Mouse (Mus musculus): ENCODE data around the gene Mas1. TPM values are rescaled to one million over a fixed set of nuclear protein-coding genes. Genes with fewer than 3 reads are reported as not detected.

Mas1 gene
- total RNA-seq, 2 experiments from 2014 or later = 56.2 to 56.3 TPM

- no peak overlapping the region for H3K27ac ChIP-seq
- H3K4me3 ChIP-seq = no peak overlapping the region
- TF ChIP-seq CTCF (conservative IDR thresholded peaks at IDR 0.05) = peak; percentile 42
- no peak for DNase-seq (ENCODE audit: low spot score in 2 of 2)
Observed at GRCm38 (mm10) chr17:12799368-12800275, 68.3 kb downstream of the Mas1 start.

GRCm38 (mm10) chr17:12798571-12798970 lies 69.4 kb downstream of the Mas1 start:
- no peak for TF ChIP-seq CTCF (conservative IDR thresholded peaks at IDR 0.05)
- Histone ChIP-seq H3K27ac (no peak overlapping the region), H3K4me3 (no peak overlapping the region)
- DNase-seq (ENCODE audit: low spot score in 2 of 2) = no peak

DNA sequence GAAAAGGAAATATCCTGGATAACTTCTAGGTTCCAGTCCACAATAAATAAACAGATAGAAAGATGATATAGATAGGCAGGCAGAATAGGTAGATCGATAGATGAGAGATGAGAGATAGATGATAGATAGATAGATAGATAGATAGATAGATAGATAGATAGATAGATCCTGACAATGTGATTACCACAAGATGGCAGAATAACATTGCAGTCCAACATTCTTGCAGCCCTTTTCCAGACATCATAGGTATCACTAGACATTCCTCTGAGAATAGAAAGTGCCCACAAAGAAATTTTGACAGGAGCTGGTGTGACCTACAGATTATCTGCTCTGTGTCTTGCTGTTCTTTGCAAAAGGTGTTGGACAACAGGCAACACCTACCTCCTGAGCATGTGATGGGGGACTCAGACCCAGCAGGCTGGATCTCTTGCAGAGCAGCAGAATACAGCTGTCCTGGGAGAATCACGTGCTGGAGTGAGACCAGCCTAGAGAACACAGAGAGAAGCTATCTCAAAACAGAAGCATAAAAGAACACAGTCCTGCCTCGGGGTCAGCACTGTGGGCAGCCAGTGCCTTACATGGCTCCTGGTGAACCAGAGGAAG lies 70.4 kb downstream of the Mas1 start:
- Histone ChIP-seq H3K4me3 (no peak overlapping the region), H3K27ac (no peak overlapping the region)
- TF ChIP-seq CTCF (conservative IDR thresholded peaks at IDR 0.05) = peak; percentile 74
- peak in 1 of 2 experiments; percentile 26 for DNase-seq (ENCODE audit: low spot score in 2 of 2)

GRCm38 (mm10) chr17:12796633-12797032 lies 71.3 kb downstream of the Mas1 start:
- no peak for DNase-seq (ENCODE audit: low spot score in 2 of 2)
- no peak overlapping the region for H3K4me3 ChIP-seq
- TF ChIP-seq CTCF (conservative IDR thresholded peaks at IDR 0.05) = no peak
- no peak overlapping the region for H3K27ac ChIP-seq

DNA sequence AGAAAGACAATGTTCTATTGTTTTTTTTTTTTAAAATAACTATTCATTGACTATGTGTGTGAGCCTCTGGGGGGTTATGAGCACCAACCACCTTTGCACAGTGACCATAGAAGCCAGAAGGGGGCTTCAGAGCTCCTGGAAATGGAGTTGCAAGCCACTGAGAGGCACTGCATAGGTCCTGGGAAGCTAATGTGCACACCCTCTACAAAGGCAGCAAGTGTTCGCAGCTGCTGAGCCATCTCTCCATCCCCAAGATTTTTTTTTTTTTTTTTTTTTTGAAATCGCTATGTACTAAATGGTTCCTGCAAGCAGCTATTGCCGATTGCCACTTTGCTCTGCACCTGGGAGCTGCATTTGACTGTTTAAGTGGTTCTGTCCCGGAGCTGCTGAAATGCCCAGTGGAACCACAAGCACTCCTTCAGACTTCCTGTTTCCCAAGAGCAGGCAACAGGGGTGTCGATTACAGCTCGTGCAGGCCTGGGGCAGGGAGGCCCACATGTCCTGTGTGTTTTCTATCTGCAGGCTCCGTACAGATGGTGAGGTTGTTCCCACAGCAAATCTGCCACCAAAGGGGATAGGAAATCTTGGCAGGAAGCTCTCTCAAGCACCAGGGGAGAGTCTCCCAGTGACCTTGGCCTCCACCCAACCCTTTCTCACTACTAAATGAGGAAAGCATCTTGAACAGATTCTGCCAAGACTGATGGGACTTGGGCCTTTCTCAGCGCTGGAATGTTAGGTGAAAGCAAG lies 74.1 kb downstream of the Mas1 start:
- Histone ChIP-seq H3K4me3 (no peak overlapping the region), H3K27ac (no peak overlapping the region)
- TF ChIP-seq CTCF (conservative IDR thresholded peaks at IDR 0.05) = 0 out of 2 replicates have a peak, but pooled peaks have one; percentile 2
- no peak for DNase-seq (ENCODE audit: low spot score in 2 of 2)

DNA sequence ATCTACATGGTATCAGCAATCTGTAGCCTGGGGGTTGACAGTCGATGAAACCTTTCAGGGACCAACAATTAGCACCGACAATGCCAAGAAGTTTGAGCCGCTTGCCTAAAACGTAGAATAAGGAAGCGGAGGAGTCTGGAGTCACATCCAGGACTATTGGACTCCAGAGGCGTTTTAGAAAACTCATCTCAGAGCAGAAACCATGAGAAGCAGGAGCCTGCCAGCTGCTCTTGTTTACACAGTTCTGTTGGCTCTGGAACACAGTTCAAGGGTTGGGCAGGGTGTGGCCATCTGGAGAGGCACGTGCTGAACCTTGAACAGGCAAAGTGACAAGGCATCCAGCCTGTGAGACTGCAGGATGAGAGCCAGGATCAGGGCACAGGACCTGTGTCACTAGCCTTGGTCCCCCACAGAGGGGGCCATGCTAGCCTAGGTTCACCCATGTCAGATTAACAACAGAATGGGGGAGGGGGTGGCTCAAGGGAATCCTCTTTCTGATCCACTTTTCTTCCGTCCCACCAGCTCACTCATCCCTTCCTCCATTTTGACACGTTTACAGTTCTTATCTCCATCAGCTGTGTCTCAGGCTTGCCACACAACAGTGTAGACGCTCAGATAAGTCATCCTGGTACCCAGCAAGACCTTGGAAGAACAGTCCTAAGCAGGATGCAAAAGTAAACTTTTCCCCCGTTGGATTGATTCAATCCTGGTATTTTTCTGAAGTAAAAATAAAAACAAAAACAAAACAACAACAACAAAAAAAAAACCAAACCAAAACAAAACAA lies 75.3 kb downstream of the Mas1 start:
- no peak overlapping the region for H3K27ac ChIP-seq
- H3K4me3 ChIP-seq = no peak overlapping the region
- no peak for DNase-seq (ENCODE audit: low spot score in 2 of 2)
- TF ChIP-seq CTCF (conservative IDR thresholded peaks at IDR 0.05) = no peak

DNA sequence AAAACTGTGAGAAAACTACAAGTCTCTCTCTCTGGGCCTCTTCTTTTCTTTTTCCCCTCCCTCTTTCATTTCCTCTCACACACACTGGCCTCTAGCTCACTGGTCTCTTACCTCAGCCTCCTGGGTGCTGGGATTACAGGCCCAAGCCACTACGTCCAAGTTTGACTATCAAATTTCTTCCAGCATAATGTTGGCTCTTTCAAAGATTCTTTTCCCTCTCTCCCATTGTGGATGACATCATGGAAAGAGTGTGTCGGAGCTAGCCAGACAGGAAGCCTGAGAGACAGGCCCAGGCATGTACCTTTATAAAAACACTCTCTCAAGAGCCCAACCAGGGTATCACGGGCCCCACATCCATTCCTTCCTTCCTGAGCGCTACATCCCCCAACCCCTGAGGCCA lies 76.5 kb downstream of the Mas1 start:
- DNase-seq (ENCODE audit: low spot score in 2 of 2) = no peak
- no peak for TF ChIP-seq CTCF (conservative IDR thresholded peaks at IDR 0.05)
- no peak overlapping the region for H3K27ac ChIP-seq
- no peak overlapping the region for H3K4me3 ChIP-seq

DNA sequence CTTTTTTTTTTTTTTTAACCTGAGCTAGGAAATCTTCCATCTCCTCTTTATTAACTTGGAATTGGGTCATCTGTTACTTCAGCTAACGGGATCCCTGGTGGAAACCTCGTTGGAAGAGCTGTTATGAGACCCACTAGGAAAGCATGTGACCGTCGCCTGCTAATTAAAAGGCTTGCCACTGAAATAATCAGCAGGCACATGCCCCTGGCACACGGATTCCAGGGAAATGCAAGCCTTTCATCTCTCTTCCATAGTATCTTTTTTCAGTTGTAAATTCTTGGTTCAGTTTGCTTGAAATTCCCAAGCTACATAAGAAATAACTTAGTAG lies 76.9 kb downstream of the Mas1 start:
- no peak for TF ChIP-seq CTCF (conservative IDR thresholded peaks at IDR 0.05)
- DNase-seq (ENCODE audit: low spot score in 2 of 2) = no peak
- Histone ChIP-seq H3K4me3 (no peak overlapping the region), H3K27ac (no peak overlapping the region)

Small RNA genes within 50 kb of the gene (microRNA-seq; reads per million reads assigned to microRNA genes)
- 0 reads per million in 2 experiments for gene Gm24085

Other genes starting within 250 kb of the Mas1 start
- gene Slc22a1, start 192.3 kb downstream of the Mas1 start, total RNA-seq (2021) = not detected
- gene Igf2r, start 98.5 kb downstream of the Mas1 start, total RNA-seq (2021) = 10 to 100 TPM; 27.9 to 30.3 TPM
- gene Mrgprh, start 7.9 kb upstream of the Mas1 start, total RNA-seq (2021) = under 1 TPM in 1 of 2 experiments, not detected in 1; 0.25 TPM
- gene Pnldc1, start 42.1 kb upstream of the Mas1 start, total RNA-seq (2021) = 1 to 10 TPM; 3.9 to 6.2 TPM
- 100 to 1,000 TPM; 201 to 208 TPM for gene Tcp1, start 47.6 kb upstream of the Mas1 start, total RNA-seq (2021)
- 10 to 100 TPM; 60.9 to 68.9 TPM for gene Mrpl18, start 48.2 kb upstream of the Mas1 start, total RNA-seq (2021)
- 1 to 10 TPM; 4.1 to 6.6 TPM for gene Acat3, start 72.5 kb upstream of the Mas1 start, total RNA-seq (2021)
- 10 to 100 TPM; 44.2 to 44.4 TPM for gene Acat2, start 92.6 kb upstream of the Mas1 start, total RNA-seq (2021)
- gene Wtap, start 126.0 kb upstream of the Mas1 start, total RNA-seq (2021) = 10 to 100 TPM; 52.3 to 59.6 TPM
- 100 to 1,000 TPM; 237 to 252 TPM for gene Sod2, start 138.7 kb upstream of the Mas1 start, total RNA-seq (2021)
- not detected for gene Gpr31b, start 184.2 kb upstream of the Mas1 start, total RNA-seq (2021)
- gene Tcp10b, start 193.0 kb upstream of the Mas1 start, total RNA-seq (2021) = 1 to 10 TPM in 1 of 2 experiments, under 1 TPM in 1; 0.88 to 1.5 TPM

All from layer of hippocampus, adult 2 months (tissue).